Mouse (Mus musculus) layer of hippocampus, adult 9-11 months (tissue): ENCODE data around the gene Ano8.

Source experiments
- DNase-seq: peaks from one replicate; pipeline ENCODE4 v3.0.0; 2022

Ano8 gene

GRCm38 (mm10) chr8:71470146-71470912, 15.4 kb downstream of the Ano8 start:
- DNase-seq: peak; percentile 8

- DNase-seq: peak; percentile 76
These were observed 16.4 kb downstream of the Ano8 start for GRCm38 (mm10) chr8:71469411-71469810.

DNA sequence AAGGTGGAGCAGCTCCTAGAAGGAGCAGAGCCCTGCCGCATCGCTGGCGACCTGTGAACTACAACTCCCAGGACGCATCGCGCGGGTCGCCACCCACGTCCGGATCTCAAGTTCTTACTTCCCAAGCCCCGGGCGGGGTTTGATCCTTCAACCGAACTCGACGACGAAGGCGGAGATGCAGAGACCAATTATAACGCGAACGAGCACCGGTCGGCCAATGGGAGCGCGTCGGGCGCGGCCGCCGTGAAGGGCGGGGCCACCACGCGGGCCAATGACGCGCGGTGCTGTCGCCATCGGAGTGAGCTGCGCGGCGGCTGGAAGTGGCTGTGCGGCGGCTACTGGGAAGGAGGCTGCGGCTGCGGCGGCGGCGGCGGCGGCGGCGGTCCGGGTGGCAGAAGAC, 16.8 kb downstream of the Ano8 start, which contains the start of gene Dda1:
TSS of gene Dda1 (plus strand) at position 284 of the 400 bp plus-strand sequence.
- peak; percentile 99 for DNase-seq

GRCm38 (mm10) chr8:71468001-71468400, 17.8 kb downstream of the Ano8 start:
- peak; percentile 6 for DNase-seq

- DNase-seq: peak; percentile 5
These were observed 18.6 kb downstream of the Ano8 start for GRCm38 (mm10) chr8:71467201-71467600.

- DNase-seq: peak; percentile 13
These were observed 19.6 kb downstream of the Ano8 start for GRCm38 (mm10) chr8:71466198-71466597.

GRCm38 (mm10) chr8:71465733-71466132, 20.0 kb downstream of the Ano8 start:
- DNase-seq: no peak

GRCm38 (mm10) chr8:71464513-71465500, 21.0 kb downstream of the Ano8 start, which contains the start of gene Mrpl34:
TSS of gene Mrpl34 (plus strand) at chr8:71464959.
- DNase-seq: peak; percentile 100

GRCm38 (mm10) chr8:71463188-71464033, 22.4 kb downstream of the Ano8 start, which contains the start of gene Abhd8:
TSS of gene Abhd8 (minus strand) at chr8:71463655.
- peak; percentile 98 for DNase-seq

DNA sequence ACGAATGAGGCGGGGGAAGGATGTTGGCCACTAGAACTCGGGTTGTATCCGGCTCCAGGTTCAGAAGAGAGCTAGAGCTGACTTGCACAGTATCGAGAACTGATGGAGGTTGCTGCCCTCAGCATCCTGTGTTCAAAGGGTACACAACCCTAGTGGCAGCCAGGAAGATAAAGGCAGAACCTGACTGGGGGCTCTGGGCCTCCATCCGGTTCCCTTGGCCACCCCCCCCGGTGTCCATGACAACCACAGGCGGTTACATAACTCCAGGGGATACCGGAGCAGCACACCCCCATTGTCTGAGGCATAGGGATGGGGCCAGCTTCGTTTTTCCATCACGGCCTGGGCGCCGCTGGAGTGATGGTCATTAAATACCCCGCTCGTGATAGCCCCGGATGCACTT, 23.0 kb downstream of the Ano8 start:
- DNase-seq: peak; percentile 77

DNA sequence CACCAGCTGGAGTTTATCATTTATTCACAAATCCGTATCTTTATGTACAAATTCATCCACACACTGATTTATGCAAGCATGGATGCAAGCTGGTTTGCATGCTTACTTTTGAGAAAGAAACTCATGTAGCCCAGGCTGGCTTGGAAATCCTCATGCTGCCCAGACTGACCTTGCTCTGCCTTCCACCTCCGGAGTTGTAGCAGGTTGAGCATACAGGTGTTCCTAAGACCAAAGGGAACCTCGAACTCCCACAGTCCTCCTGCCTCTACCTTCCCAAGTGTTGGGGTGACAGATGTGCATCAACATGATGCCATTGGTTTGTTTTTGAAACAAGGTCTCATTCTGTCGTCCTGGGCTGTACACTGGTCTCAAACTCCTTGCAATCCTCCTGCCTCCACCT, 23.6 kb downstream of the Ano8 start:
- DNase-seq: no peak

DNA sequence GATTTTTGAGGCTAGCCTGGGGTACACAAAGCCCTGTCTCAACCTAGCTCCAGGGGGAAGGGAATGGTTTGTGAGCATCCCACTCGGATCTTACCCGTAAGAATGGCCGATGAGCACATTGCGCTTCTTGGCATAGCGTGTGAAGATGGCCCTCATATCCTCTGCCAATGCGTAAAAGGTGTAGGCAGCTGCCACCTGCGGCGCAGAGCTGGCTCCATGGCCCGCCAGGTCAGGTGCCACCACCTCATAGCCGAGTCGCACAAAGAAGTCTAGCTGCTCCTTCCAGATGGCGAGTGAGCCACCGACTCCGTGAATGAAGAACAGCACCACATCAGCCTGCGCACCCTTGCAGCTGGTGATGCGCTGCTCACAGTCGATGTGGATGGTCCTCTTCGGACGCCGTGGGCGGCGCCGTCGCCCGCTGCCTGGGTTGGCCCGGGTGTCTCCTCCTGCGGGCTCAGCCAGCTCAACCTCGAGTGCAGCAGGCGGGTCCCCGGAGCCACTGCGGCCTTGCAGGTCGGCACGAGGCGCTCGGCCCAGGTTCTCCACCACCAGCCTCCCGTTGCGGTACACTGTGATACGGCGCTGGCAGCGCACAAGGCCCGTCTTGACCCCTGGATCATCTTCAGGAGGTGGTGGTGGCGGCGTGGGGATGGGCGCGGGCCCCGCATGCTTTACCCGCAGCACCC, 24.5 kb downstream of the Ano8 start:
- DNase-seq: peak; percentile 22

- no peak for DNase-seq
These were observed 25.0 kb downstream of the Ano8 start for GRCm38 (mm10) chr8:71460716-71461115.

DNA sequence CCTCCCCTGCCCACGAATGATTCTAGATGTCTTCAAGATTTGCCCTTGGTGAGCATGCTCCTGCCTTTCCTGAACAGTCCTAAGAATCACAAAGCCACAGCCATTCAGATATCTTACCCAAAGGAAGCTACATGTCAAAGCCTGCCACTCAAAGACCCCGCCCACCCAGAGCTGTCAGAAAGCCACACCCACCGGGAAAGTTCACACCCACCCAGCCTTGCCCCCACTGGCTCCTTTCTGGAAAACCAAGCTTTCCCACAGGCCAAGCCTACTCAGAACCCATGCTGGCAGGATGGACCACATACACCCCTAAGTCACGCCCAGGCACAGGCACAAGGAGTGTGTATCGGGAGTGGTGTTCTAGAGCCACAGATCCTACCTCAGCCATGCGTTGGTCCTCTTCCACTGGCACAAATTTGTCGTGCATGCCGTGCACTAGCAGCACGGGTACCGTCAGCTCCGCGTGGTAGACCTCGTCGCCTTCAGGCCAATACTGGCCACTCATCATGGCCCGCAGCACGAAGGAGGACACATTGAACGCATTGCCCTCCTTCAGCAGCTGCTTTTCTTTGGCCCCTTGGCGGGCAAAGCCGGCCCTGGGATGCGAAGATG, 28.0 kb downstream of the Ano8 start:
- DNase-seq: no peak

GRCm38 (mm10) chr8:71456906-71457305, 28.9 kb downstream of the Ano8 start:
- DNase-seq: no peak

GRCm38 (mm10) chr8:71454668-71455067, 31.1 kb downstream of the Ano8 start:
- no peak for DNase-seq

DNA sequence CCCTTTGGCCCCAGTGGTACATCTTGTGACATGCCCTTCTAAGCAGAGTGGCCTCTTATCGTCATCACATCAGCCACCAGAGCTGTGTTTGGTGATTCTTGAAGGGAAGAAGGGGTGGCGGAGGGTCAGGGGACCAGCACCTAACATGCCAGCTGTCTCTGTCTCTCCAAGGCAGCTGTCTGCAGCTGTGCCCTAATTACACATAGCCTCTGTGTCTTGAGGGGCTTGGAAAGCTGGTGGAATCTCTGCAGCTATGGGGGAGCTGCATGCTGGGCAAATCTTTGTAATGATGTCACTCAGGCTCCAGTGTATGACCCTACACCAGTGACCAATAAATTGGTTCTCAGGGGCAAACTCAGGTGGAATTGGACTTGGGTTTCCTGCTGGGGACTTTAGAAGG, 33.1 kb downstream of the Ano8 start:
- DNase-seq: no peak

DNA sequence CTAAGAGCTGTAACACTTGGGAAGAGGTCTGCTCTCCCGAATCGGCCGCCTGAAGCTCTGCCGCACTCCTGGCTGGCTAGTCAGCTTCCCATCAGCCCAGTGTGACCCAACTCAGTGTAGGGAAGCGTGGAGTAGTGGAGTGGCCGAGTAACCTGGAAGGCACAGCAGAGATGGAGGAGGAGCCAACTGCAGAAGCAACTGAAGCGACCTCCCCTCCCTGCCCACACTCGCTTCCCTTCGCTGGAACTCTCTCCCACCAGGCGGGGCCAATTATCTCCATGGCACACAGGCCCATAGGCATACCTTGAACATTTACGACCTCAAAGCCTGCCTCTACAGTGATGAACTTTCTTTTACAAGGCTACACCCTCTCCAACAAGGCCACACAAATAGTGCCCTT, 34.0 kb downstream of the Ano8 start:
- no peak for DNase-seq

DNA sequence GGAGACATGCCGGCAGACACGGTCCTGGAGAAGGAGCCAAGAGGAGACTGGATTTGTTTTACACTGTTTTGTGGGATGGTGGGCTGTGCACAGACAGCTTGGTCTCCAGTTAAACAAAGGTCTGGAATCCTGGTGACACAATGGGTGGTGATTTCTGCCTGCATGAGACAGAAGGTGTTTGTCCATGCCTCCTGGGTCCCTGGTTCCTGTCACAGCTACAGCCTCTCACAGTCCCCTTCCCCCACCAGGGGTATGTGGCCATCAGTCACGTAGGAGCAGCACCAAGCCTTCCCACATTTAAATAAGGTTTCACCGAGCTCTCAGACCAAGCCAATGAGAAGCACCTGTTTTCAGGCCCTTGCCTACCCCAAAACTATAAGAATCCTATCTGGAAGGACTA, 34.4 kb downstream of the Ano8 start:
- no peak for DNase-seq

- DNase-seq: no peak
These were observed 40.7 kb downstream of the Ano8 start for GRCm38 (mm10) chr8:71445096-71445495.

DNA sequence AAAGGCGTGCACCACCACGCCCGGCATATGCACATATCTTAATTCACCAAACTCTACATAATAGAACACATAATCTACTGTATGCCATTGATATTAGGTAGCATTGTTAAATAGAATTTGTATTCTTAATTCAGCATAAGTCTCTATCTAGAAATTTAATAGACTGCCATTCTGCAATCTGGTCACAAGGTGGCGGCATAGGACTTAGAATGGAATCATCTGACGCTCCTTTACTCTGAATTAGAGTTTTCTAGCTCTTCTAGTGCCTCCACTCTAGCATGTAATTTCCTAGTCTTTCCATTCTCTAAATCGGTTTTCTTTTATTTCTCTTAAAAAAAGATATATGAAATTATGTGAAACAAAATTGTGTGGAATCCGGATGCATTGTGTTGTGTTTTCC, 44.4 kb downstream of the Ano8 start:
- DNase-seq: no peak

DNA sequence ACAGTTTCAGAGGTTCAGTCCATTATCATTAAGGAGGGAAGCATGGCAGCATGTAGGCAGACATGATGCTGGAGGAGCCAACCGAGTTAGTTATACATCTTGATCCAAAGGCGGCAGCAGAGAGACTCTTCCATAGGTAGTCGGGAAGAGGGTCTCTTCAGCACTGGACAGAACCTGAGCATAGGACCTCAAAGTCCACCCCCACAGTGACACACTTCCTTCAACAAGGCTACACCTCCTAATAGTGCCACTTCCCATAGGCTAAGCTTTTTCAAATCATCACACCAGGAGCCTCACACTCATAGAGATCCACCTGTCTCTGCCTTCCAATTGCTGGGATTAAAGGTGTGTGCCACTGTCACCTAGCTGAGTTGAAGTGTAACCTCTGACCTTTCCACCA, 48.7 kb downstream of the Ano8 start:
- no peak for DNase-seq
